Mouse (Mus musculus) limb, embryonic 14.5 days (tissue): ENCODE data around the gene Gm44502. TPM values are rescaled to one million over a fixed set of nuclear protein-coding genes. Genes with fewer than 3 reads are reported as not detected.

Experiments
- ATAC-seq: fragments of 200-750 bp; cut with Nextera tagmentation; 2 replicates; pipeline ENCODE4 v1.8.0; 2017; ENCODE audit warnings: low read depth, moderate number of reproducible peaks, moderate TSS enrichment; ENCODE audit not compliant: low FRiP score
- DNase-seq: peaks from one replicate; pipeline ENCODE4 v3.0.0-alpha.2; 2015; ENCODE audit warnings: low spot score
- H3K27ac ChIP-seq: fragments of 300-500 bp; sonication (generic); replicated peaks from 2 replicates; pipeline ENCODE4 v1.5.1; 2014; ENCODE audit warnings: low read depth, mild to moderate bottlenecking, low read length, moderate library complexity, mixed read lengths
- H3K27me3 ChIP-seq: fragments of 300-500 bp; sonication (generic); 2 replicates; pipeline ENCODE4 v1.6.1; 2014; ENCODE audit warnings: low read length, mixed read lengths; ENCODE audit not compliant: control insufficient read depth, insufficient read depth
- H3K36me3 ChIP-seq: fragments of 300-500 bp; sonication (generic); 2 replicates; pipeline ENCODE4 v1.6.1; 2014; ENCODE audit warnings: mild to moderate bottlenecking, low read length, moderate library complexity, mixed read lengths; ENCODE audit not compliant: control insufficient read depth, insufficient read depth
- H3K4me1 ChIP-seq: fragments of 300-500 bp; sonication (generic); 2 replicates; pipeline ENCODE4 v1.6.1; 2014; ENCODE audit warnings: antibody characterized with exemption, low read length, mixed read lengths; ENCODE audit not compliant: control insufficient read depth, insufficient read depth
- H3K4me2 ChIP-seq: fragments of 300-500 bp; sonication (generic); replicated peaks from 2 replicates; pipeline ENCODE4 v1.6.1; 2014; ENCODE audit warnings: low read depth, mild to moderate bottlenecking, low read length, moderate library complexity; ENCODE audit not compliant: severe bottlenecking
- H3K4me3 ChIP-seq: fragments of 300-500 bp; sonication (generic); replicated peaks from 2 replicates; pipeline ENCODE4 v1.5.1; 2014; ENCODE audit warnings: low read length
- H3K9ac ChIP-seq: fragments of 300-500 bp; sonication (generic); 2 replicates; pipeline ENCODE4 v1.6.1; 2014; ENCODE audit warnings: mild to moderate bottlenecking, low read depth, low read length, moderate library complexity; ENCODE audit not compliant: severe bottlenecking
- H3K9me3 ChIP-seq: fragments of 300-500 bp; sonication (generic); 2 replicates; pipeline ENCODE4 v1.6.1; 2016; ENCODE audit warnings: low read length; ENCODE audit not compliant: control insufficient read depth
- POLR2A ChIP-seq: fragments of 200-500 bp; IDR thresholded peaks from 2 replicates; pipeline ENCODE4 v1.8.0; 2012; ENCODE audit warnings: inconsistent platforms, mild to moderate bottlenecking, moderate library complexity, borderline replicate concordance; ENCODE audit not compliant: insufficient read depth, insufficient read length; ENCODE audit errors: extremely low read depth
- WGBS: fragments of 180-500 bp; shearing (Covaris S2); extraction: QIAGEN DNeasy Blood & Tissue Kit; methylation state at CpG from one replicate; pipeline ENCODE4 v1.1.7; 2014; 5-methylcytosine and 5-hydroxymethylcytosine counted together
- polyA plus RNA-seq, 2 experiments: library from polyadenylated mRNA; depleted of rRNA in 1 of 2; stranded (reverse) in 1 of 2; unstranded in 1 of 2; fragments of >200 nt; fragmentation: Nextera tagmentation in 1 of 2; extraction: Ambion mirVana in 1 of 2; gene quantifications; 2 replicates each; pipeline versions ENCODE4 v1.2.1 to v1.2.3; 2012 to 2014

The Gm44502 gene
- polyA plus RNA-seq, 2 experiments: 0.40 TPM; not detected in 1

- Histone ChIP-seq H3K36me3 (peaks cover 45% of the 10 kb centered on the region), H3K4me2 (peak overlapping the region; percentile 91), H3K4me1 (peaks cover 12% of the 10 kb centered on the region), H3K4me3 (peak overlapping the region; percentile 71), H3K9ac (peak overlapping the region; percentile 74), H3K27ac (peak overlapping the region; percentile 86), H3K27me3 (peaks cover 24% of the 10 kb centered on the region), H3K9me3 (no peaks in the 10 kb centered on the region)
- peak; percentile 69 for ATAC-seq
- 2% methylated on average over 35 of the region's 35 CpGs for WGBS
- TF ChIP-seq POLR2A: no peak
- DNase-seq: peak; percentile 72
Observed at GRCm38 (mm10) chr15:89373027-89373761, 56.3 kb downstream of the Gm44502 start.

- Histone ChIP-seq H3K36me3 (peaks cover 52% of the 10 kb centered on the region), H3K9ac (no peak overlapping the region), H3K9me3 (no peaks in the 10 kb centered on the region), H3K27ac (no peak overlapping the region), H3K4me3 (peak overlapping the region; percentile 71; the same call in 1 of the 2 replicates), H3K4me1 (peaks cover 9% of the 10 kb centered on the region; the same call in 1 of the 2 replicates), H3K4me2 (peak overlapping the region; percentile 91), H3K27me3 (peaks cover 18% of the 10 kb centered on the region)
- DNase-seq (no peak), ATAC-seq (no peak)
- WGBS: 84% methylated on average over 7 of the region's 7 CpGs
- TF ChIP-seq POLR2A: no peak
Observed at GRCm38 (mm10) chr15:89372536-89372935, 57.0 kb downstream of the Gm44502 start.

GRCm38 (mm10) chr15:89372068-89372467, 57.4 kb downstream of the Gm44502 start:
- ATAC-seq (no peak), DNase-seq (no peak)
- Histone ChIP-seq H3K4me2 (no peak overlapping the region), H3K27me3 (peaks cover 13% of the 10 kb centered on the region), H3K9ac (no peak overlapping the region), H3K4me3 (no peak overlapping the region), H3K9me3 (no peaks in the 10 kb centered on the region), H3K4me1 (peaks cover 9% of the 10 kb centered on the region; the same call in 1 of the 2 replicates), H3K27ac (no peak overlapping the region), H3K36me3 (peaks cover 57% of the 10 kb centered on the region)
- TF ChIP-seq POLR2A: no peak
- 90% methylated on average over 13 of the region's 13 CpGs for WGBS

Other genes with a start within 250 kb of the Gm44502 start
- gene Plxnb2, start 248.9 kb downstream of the Gm44502 start, polyA plus RNA-seq (2012; rRNA removed): 212 and 268 TPM in 2 replicates
- 170 and 183 TPM in 2 replicates for gene Plxnb2, start 248.9 kb downstream of the Gm44502 start, polyA plus RNA-seq (2014; fragmentation: Nextera tagmentation; extraction: Ambion mirVana)
- 39.2 and 53.6 TPM in 2 replicates for gene Dennd6b, start 233.2 kb downstream of the Gm44502 start, polyA plus RNA-seq (2012; rRNA removed)
- gene Dennd6b, start 233.2 kb downstream of the Gm44502 start, polyA plus RNA-seq (2014; fragmentation: Nextera tagmentation; extraction: Ambion mirVana): 12.7 and 14.0 TPM in 2 replicates
- 59.0 and 71.5 TPM in 2 replicates for gene Ppp6r2, start 218.1 kb downstream of the Gm44502 start, polyA plus RNA-seq (2012; rRNA removed)
- gene Ppp6r2, start 218.1 kb downstream of the Gm44502 start, polyA plus RNA-seq (2014; fragmentation: Nextera tagmentation; extraction: Ambion mirVana): 28.3 and 31.7 TPM in 2 replicates
- gene Sbf1, start 114.4 kb downstream of the Gm44502 start, polyA plus RNA-seq (2012; rRNA removed): 154 and 170 TPM in 2 replicates
- 65.1 and 72.3 TPM in 2 replicates for gene Sbf1, start 114.4 kb downstream of the Gm44502 start, polyA plus RNA-seq (2014; fragmentation: Nextera tagmentation; extraction: Ambion mirVana)
- gene Adm2, start 107.0 kb downstream of the Gm44502 start, polyA plus RNA-seq (2012; rRNA removed): 0.74 and 1.0 TPM in 2 replicates
- 0.52 TPM in 1 of 2 replicates, not detected in the other for gene Adm2, start 107.0 kb downstream of the Gm44502 start, polyA plus RNA-seq (2014; fragmentation: Nextera tagmentation; extraction: Ambion mirVana)
- not detected in 2 replicates for gene Miox, start 95.3 kb downstream of the Gm44502 start, polyA plus RNA-seq (2012; rRNA removed)
- not detected in 2 replicates for gene Miox, start 95.3 kb downstream of the Gm44502 start, polyA plus RNA-seq (2014; fragmentation: Nextera tagmentation; extraction: Ambion mirVana)
- 55.7 and 74.0 TPM in 2 replicates for gene Lmf2, start 74.0 kb downstream of the Gm44502 start, polyA plus RNA-seq (2012; rRNA removed)
- 49.1 and 53.6 TPM in 2 replicates for gene Lmf2, start 74.0 kb downstream of the Gm44502 start, polyA plus RNA-seq (2014; fragmentation: Nextera tagmentation; extraction: Ambion mirVana)
- 153 and 209 TPM in 2 replicates for gene Ncaph2, start 74.0 kb downstream of the Gm44502 start, polyA plus RNA-seq (2012; rRNA removed)
- 145 and 160 TPM in 2 replicates for gene Ncaph2, start 74.0 kb downstream of the Gm44502 start, polyA plus RNA-seq (2014; fragmentation: Nextera tagmentation; extraction: Ambion mirVana)
- 19.8 and 27.2 TPM in 2 replicates for gene Sco2, start 55.9 kb downstream of the Gm44502 start, polyA plus RNA-seq (2012; rRNA removed)
- 7.5 and 10.3 TPM in 2 replicates for gene Sco2, start 55.9 kb downstream of the Gm44502 start, polyA plus RNA-seq (2014; fragmentation: Nextera tagmentation; extraction: Ambion mirVana)
- gene Tymp, start 52.7 kb downstream of the Gm44502 start, polyA plus RNA-seq (2012; rRNA removed): 2.0 and 3.3 TPM in 2 replicates
- 1.3 and 1.6 TPM in 2 replicates for gene Tymp, start 52.7 kb downstream of the Gm44502 start, polyA plus RNA-seq (2014; fragmentation: Nextera tagmentation; extraction: Ambion mirVana)
- gene Odf3b, start 50.4 kb downstream of the Gm44502 start, polyA plus RNA-seq (2012; rRNA removed): 0.24 and 0.62 TPM in 2 replicates
- gene Odf3b, start 50.4 kb downstream of the Gm44502 start, polyA plus RNA-seq (2014; fragmentation: Nextera tagmentation; extraction: Ambion mirVana): 0.67 and 0.72 TPM in 2 replicates
- 0.03 TPM in 1 of 2 replicates, not detected in the other for gene Klhdc7b, start 44.8 kb downstream of the Gm44502 start, polyA plus RNA-seq (2012; rRNA removed)
- not detected in 2 replicates for gene Klhdc7b, start 44.8 kb downstream of the Gm44502 start, polyA plus RNA-seq (2014; fragmentation: Nextera tagmentation; extraction: Ambion mirVana)
- gene Syce3, start 19.2 kb downstream of the Gm44502 start, polyA plus RNA-seq (2012; rRNA removed): not detected in 2 replicates
- gene Syce3, start 19.2 kb downstream of the Gm44502 start, polyA plus RNA-seq (2014; fragmentation: Nextera tagmentation; extraction: Ambion mirVana): not detected in 2 replicates
- gene Cpt1b, start 3.8 kb downstream of the Gm44502 start, polyA plus RNA-seq (2012; rRNA removed): 3.7 and 4.4 TPM in 2 replicates
- 0.57 and 0.63 TPM in 2 replicates for gene Cpt1b, start 3.8 kb downstream of the Gm44502 start, polyA plus RNA-seq (2014; fragmentation: Nextera tagmentation; extraction: Ambion mirVana)
- 0.96 and 1.8 TPM in 2 replicates for gene C730034F03Rik, start 107 bp downstream of the Gm44502 start, polyA plus RNA-seq (2012; rRNA removed)
- gene C730034F03Rik, start 107 bp downstream of the Gm44502 start, polyA plus RNA-seq (2014; fragmentation: Nextera tagmentation; extraction: Ambion mirVana): 1.4 and 2.4 TPM in 2 replicates
- 72.6 and 79.0 TPM in 2 replicates for gene Chkb, start 212 bp upstream of the Gm44502 start, polyA plus RNA-seq (2012; rRNA removed)
- gene Chkb, start 212 bp upstream of the Gm44502 start, polyA plus RNA-seq (2014; fragmentation: Nextera tagmentation; extraction: Ambion mirVana): 45.6 and 46.9 TPM in 2 replicates
- 2.5 and 2.6 TPM in 2 replicates for gene Mapk8ip2, start 24.2 kb upstream of the Gm44502 start, polyA plus RNA-seq (2012; rRNA removed)
- 0.99 and 1.5 TPM in 2 replicates for gene Mapk8ip2, start 24.2 kb upstream of the Gm44502 start, polyA plus RNA-seq (2014; fragmentation: Nextera tagmentation; extraction: Ambion mirVana)
- 30.7 and 38.5 TPM in 2 replicates for gene Arsa, start 47.7 kb upstream of the Gm44502 start, polyA plus RNA-seq (2012; rRNA removed)
- gene Arsa, start 47.7 kb upstream of the Gm44502 start, polyA plus RNA-seq (2014; fragmentation: Nextera tagmentation; extraction: Ambion mirVana): 18.3 and 21.7 TPM in 2 replicates
- 18.4 and 25.1 TPM in 2 replicates for gene Shank3, start 69.9 kb upstream of the Gm44502 start, polyA plus RNA-seq (2012; rRNA removed)
- gene Shank3, start 69.9 kb upstream of the Gm44502 start, polyA plus RNA-seq (2014; fragmentation: Nextera tagmentation; extraction: Ambion mirVana): 2.4 and 2.7 TPM in 2 replicates
- 1.4 and 2.5 TPM in 2 replicates for gene Acr, start 138.6 kb upstream of the Gm44502 start, polyA plus RNA-seq (2012; rRNA removed)
- 0.21 and 0.61 TPM in 2 replicates for gene Acr, start 138.6 kb upstream of the Gm44502 start, polyA plus RNA-seq (2014; fragmentation: Nextera tagmentation; extraction: Ambion mirVana)
- 69.2 and 69.6 TPM in 2 replicates for gene Rabl2, start 162.2 kb upstream of the Gm44502 start, polyA plus RNA-seq (2012; rRNA removed)
- gene Rabl2, start 162.2 kb upstream of the Gm44502 start, polyA plus RNA-seq (2014; fragmentation: Nextera tagmentation; extraction: Ambion mirVana): 42.4 and 51.1 TPM in 2 replicates